Mouse (Mus musculus) neutrophil, adult 59 days (primary cell): ENCODE data around the gene H60b. TPM values are rescaled to one million over a fixed set of nuclear protein-coding genes. Genes with fewer than 3 reads are reported as not detected.

Source experiments
- total RNA-seq, 2 experiments: library from RNA; stranded (reverse); gene quantifications; 1 replicate in 1 of 2; 2 replicates in 1 of 2; pipeline ENCODE4 v1.2.4; 2023

H60b gene
- not detected for total RNA-seq

DNA sequence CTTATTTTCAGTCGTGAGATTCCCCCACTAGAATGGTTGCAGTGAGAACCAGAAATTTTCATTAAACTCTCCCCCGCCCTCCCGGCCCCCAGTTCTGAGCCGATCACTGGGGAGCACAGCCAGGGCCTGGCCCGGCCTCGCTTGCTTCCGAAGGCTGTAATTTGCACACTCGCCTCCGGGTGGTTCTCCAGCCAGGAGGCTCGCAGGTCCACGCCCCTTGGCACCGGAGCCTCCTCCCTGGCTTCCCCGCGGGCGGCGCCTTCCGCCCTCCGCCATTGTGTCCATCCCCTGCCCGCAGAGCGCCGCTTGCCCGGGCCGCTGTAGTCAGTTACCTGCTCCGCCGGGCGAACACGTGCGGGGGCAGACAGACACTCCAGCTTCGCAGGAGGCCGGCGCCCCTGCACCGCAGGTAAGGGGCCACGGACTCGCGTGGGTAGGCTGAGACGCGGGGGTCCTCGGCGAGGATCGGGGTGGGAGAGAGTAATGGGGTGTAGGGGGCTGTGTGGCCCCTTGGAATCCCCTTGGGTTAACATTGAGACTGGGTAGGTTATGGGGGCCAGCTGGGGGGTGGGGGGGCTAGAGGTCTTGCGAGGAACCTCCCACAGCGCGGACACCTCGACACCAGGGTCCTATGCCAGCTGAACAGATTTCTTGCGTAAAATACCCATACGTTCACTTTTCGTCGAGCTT, at the start of gene H60b, which contains the start of gene Raet1e:
Gene H60b (plus strand): TSS at position 277 of the 690 bp plus-strand sequence.
Gene Raet1e (plus strand): TSS at position 260 of the 690 bp plus-strand sequence.

DNA sequence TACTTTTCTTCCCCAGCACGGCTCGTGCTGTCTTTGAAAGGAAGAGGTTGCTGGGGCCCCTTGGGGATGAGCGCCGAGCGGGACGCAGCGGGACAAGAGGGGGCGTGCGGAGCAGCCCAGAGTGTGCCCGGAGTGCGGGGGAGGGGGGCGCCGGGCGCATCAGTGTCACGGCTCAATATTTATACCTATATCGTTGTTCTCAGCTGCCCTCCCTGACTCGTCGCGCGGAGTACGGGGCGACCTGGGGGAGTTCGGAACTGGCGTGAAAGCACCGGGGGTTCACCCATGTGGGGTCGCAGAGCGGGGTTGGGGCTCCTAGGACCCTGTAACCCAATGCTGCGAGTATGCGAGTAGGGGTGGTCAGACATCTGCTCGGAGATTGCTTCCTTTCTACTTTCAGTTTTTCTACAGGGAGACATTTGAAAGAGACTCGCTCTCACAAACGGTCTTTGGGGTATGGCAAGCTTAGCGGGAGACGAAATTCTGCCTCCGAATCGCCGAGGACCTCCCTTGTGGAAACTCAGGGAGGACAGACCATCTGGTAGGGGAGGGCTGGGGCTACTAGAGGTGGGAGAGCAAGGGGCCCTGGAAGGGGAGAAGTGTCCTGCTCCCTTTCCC, 9.2 kb upstream of the H60b start, which contains the start of gene E030030I06Rik:
Gene E030030I06Rik (minus strand): TSS at position 198 of the 618 bp plus-strand sequence.

Other genes starting within 250 kb of the H60b start
- not detected for gene 4930444G20Rik, start 90.5 kb upstream of the H60b start, total RNA-seq
- 10 to 100 TPM; 24.9 to 27.8 TPM for gene E030030I06Rik, start 9.3 kb upstream of the H60b start, total RNA-seq
- gene Raet1e, start within 50 bp of the H60b start, total RNA-seq = 1 to 10 TPM; 1.9 to 2.0 TPM
- not detected for gene Raet1d, start 202.0 kb downstream of the H60b start, total RNA-seq